Mouse (Mus musculus) c-Kit-positive CD71-negative TER-119-negative erythroid progenitor cells, embryonic 14.5 days (primary cell): Measurements from ENCODE around the gene Grxcr1.
A peak's percentile ranks its signal among the peaks of the same experiment; 100 is the strongest.

Experiments
- DNase-seq: peaks from one replicate; pipeline ENCODE4 v3.0.0-alpha.2; 2013; ENCODE audit warnings: low read depth

Gene Grxcr1

DNA sequence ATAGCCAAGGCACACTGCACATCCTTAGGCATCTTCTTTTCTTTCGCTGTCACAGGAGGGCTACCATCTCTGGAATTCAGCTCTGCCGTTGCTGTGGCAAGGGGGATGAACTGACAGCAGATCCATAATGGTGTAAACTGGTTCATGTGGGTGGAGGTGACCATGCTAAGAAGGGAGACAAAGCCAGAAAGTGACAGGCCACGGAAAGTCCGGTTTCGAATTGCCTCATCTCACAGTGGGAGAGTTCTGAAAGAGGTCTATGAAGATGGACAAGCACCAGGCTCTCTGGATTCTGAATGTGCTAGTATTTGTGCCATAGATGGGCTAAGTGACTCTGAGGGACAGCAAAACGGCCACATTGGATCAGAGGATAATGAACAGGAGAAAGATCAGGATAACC is at the start of gene Grxcr1:
Gene Grxcr1, plus strand, starts transcription at position 92 of the 400 bp plus-strand sequence.
- no peak for DNase-seq

- DNase-seq, result no peak
Observed at GRCm38 (mm10) chr5:67981946-67982526, 49.6 kb upstream of the Grxcr1 start.

- DNase-seq, result no peak
Observed at GRCm38 (mm10) chr5:67990426-67990825, 41.2 kb upstream of the Grxcr1 start.

GRCm38 (mm10) chr5:68002611-68003010 is 29.0 kb upstream of the Grxcr1 start:
- no peak for DNase-seq

DNA sequence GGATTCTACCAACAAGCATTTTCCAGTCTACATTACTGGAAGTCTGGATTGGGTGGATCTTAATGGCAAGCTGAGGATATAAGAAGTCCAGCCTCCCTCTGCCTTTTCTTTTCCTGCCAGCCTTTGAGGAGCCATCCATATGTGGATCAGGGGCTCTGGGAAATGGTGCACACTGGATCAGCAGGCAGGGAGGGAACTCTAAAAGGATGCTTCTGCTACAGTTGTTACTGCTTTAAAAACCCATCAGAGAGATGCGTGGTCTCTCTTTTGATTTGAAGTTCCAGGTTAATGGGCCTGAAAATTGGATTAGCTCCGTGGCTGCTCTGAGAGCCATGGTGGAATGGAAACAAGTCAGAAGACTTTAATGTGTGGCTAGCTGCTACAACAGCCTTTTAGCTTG is 27.7 kb upstream of the Grxcr1 start:
- no peak for DNase-seq

DNA sequence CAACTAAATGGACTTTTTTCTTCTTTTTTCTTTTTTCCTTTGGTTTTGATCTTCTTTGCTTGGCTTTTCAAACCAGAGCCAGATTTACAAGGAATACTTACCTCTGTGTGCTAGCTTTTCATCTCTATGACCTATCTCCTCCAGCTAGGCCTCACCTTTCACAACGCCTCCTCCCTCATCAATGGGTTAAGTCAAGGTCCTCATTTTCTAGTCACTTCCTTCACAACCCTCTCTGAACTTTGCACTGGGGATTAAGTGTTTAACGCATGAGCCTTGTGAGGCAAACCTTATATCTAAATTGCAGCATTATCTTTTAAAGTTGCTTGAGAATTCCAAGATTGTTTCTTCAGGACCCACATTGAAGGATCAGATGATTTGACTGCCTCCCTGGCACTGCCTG is 27.2 kb upstream of the Grxcr1 start:
- no peak for DNase-seq

GRCm38 (mm10) chr5:68007074-68007473 is 24.6 kb upstream of the Grxcr1 start:
- DNase-seq, result no peak

DNA sequence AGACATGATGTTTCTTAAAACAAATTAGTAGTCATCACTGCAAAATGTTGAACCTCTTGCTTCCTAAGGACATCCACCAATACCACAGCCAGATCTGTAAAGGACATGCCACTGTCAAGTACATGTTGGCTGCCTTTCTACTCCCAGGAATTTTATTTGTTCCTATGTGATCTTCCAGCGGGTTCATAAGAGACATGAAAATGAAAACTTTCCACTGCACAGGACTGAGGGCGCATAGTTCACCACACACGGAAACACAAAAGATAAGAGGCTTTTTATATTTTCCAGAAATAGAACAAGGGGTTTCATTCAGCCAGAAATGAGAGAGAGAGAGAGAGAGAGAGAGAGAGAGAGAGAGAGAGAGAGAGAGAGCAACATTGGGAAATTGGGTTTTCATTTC is 20.1 kb upstream of the Grxcr1 start:
- no peak for DNase-seq

GRCm38 (mm10) chr5:68012618-68013017 is 19.0 kb upstream of the Grxcr1 start:
- DNase-seq, result peak; percentile 56

GRCm38 (mm10) chr5:68020870-68021269 is 10.8 kb upstream of the Grxcr1 start:
- DNase-seq, result no peak

DNA sequence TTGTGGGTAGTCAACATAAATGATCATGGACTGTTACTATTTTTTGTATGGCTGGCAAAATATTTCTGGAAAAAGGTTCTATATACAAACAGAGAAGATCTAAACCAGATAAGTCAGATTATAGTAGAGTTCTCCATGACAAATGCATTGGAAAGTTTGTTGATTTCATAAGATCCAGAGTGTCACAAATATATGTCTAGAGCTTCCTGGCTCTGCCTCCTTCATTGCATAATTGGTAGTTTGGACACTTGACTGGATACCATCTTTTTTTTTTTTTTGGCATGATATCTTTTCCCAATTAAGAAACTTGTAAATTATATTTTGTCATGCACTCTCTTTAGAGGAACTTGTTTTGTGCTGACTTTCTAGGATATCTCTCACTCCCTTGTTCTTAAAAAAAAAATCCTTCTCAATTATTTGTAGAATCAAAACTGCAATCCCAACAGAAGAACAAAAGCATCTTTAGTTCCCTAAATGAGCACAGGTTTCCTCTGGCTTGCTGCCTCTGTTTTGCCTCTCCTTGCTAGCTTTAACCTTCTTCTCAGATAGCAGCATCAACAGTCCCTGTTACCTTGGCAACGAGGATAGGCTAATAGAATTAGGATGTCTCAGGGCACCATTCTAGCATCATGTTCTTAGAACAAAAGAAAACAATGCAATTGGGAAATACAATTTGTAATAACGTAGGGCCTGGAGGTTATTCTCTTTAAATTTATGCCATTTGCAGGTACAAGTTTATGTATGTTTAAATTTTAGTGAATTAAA is 4.8 kb upstream of the Grxcr1 start:
- no peak for DNase-seq

- no peak for DNase-seq
Observed at GRCm38 (mm10) chr5:68027474-68027873, 4.2 kb upstream of the Grxcr1 start.

DNA sequence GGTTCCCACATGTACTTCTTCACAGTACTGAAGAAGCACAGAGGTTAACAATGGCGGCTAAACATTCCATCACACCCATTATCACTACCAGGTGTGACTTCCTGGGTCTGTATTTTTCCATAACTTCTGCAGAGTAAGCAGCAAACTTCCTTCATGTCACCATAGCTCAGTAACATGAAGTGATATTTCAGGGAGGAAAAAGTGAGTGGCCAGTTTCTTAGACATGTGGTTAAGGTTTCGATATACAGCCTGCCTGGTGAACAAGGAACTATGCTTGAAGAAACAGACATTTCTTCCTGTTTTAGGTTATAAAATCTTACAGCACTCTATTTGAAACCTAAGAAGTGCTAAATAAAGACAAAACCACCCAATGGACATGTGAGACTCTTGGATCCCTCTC is 1.7 kb downstream of the Grxcr1 start:
- peak; percentile 10 for DNase-seq

DNA sequence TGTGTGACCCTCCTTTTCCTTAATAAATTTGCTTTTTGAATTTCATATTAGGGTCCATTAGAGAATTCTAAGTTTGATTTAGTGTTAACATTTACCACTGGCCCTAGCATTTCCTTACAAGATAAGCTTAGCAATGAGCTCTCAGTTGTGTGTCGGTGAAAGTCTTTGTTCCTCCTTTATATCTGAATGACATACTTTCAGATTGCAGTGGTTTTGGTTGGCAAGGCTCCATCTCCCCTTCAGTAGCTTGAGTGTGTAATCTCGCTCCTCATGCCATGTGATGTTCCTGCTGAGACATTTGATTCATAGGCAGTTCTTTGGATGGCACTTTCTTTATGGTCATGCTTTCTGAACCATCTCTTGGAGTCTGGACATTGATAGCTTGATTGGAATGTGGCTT is 7.4 kb downstream of the Grxcr1 start:
- no peak for DNase-seq

DNA sequence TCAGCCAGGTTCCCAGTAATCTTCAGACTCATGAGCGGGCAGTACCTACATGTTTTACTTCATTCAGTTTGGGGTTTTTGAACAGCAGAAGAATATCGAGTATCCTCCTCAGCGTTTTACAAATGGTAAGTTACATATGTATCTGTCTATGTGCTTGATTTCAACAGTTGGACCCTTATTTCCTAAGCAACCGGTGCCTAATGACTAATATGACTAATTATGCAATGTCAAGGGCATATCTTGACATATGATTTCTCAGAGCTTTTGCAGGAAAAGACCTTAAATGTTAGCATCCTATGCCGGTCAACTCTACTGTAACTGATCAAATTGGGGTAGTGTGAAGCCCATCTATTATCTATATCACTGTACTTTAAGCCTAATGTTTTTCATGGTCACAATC is 11.7 kb downstream of the Grxcr1 start:
- no peak for DNase-seq

- DNase-seq, result peak; percentile 6
Observed at GRCm38 (mm10) chr5:68048783-68049182, 17.1 kb downstream of the Grxcr1 start.

DNA sequence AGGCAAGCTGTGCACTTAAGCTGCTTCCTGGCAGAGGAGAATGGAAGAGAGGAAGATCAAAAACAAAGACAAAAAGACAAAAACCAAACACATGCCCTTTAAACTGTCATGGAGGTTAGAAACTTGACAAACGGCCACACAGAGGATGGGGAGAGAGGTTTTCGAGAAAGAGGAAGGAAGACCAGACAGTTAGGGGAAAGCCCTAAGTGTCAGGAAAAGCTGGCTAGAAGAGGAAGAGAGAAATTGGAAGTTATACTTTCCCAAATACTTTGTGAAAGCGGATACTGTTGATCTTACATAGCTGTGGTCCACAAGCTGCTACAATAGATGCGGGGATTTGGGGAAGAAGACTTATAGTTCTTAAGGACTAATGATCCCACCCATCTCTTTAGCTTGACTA is 17.9 kb downstream of the Grxcr1 start:
- DNase-seq, result no peak

- no peak for DNase-seq
Observed at GRCm38 (mm10) chr5:68051101-68051500, 19.5 kb downstream of the Grxcr1 start.

DNA sequence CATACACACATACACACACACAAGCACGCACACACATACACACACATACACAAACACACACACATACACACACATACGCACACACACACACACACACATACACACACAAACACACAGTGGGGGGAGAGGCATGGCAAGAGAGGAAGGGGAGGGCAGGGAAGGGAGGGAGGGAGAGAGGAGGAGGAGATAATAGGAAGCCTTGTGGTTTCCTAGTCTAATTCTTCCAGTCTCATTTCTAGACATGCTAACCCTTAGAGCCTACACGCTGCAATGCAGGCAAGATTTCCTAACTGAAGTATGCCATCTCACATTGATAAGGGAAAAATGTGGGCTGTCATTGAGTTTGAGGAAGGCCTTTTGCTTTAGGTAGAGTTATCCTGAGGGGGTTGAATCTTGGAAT is 25.9 kb downstream of the Grxcr1 start:
- DNase-seq, result no peak

DNA sequence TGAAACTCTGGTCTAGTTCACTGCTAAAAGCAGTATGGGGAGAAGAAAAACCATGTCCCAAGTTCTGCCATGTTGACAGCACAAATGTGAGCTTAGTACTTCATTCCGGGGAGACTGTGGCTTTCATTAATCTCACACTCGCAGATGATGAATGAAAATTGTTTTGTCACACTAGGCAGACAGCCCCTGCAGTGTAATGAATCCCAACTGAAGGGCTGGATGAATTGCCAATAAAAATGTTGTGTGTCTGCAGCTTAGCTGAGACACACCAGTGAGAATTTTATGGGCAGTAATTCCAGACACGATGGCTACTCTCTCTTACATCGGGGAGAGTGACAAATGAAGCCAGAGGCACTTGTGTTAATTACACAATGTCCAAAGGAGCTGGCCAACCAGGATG is 37.1 kb downstream of the Grxcr1 start:
- no peak for DNase-seq

GRCm38 (mm10) chr5:68070308-68070707 is 38.7 kb downstream of the Grxcr1 start:
- DNase-seq, result no peak

DNA sequence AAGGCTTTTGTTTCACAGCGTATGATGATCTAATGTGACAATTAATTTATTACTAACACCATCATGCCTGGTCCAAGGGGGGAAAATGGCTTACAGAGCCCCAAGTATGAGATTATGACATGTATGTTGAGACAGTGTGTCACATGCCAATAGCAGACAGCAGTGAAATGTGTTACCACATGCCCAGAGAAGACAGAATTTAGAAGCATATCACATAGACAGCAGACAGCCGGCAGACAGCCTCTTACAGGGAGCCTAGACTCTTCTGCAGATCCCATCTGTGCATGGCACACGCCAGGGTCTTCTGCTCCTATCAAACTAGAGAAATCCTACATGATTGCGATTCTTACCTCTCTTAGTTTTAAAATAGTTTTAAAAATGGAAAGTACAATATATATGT is 40.2 kb downstream of the Grxcr1 start:
- no peak for DNase-seq

GRCm38 (mm10) chr5:68086535-68087098 is 55.0 kb downstream of the Grxcr1 start:
- no peak for DNase-seq

GRCm38 (mm10) chr5:68087174-68087573 is 55.5 kb downstream of the Grxcr1 start:
- DNase-seq, result no peak
